Mouse (Mus musculus) intestine, postnatal 0 days (tissue): ENCODE results near the gene Prickle2. TPM values are rescaled to one million over a fixed set of nuclear protein-coding genes. Genes with fewer than 3 reads are reported as not detected.

Experiments
- ATAC-seq: fragments of 200-750 bp; cut with Nextera tagmentation; 2 replicates; pipeline ENCODE4 v1.8.0; 2017; ENCODE audit warnings: mild to moderate bottlenecking, moderate TSS enrichment, moderate library complexity
- H3K27ac ChIP-seq: fragments of 300-500 bp; sonication (generic); 2 replicates; pipeline ENCODE4 v1.5.1; 2014; ENCODE audit warnings: mild to moderate bottlenecking, low read depth, low read length, moderate library complexity
- H3K27me3 ChIP-seq: fragments of 300-500 bp; sonication (generic); replicated peaks from 2 replicates; pipeline ENCODE4 v1.6.1; 2014; ENCODE audit warnings: low read length, mixed read lengths; ENCODE audit not compliant: control insufficient read depth, insufficient read depth
- H3K36me3 ChIP-seq: fragments of 300-500 bp; sonication (generic); 2 replicates; pipeline ENCODE4 v1.6.1; 2014; ENCODE audit warnings: mild to moderate bottlenecking, moderate library complexity; ENCODE audit not compliant: control insufficient read depth, insufficient read depth
- H3K4me1 ChIP-seq: fragments of 300-500 bp; sonication (generic); replicated peaks from 2 replicates; pipeline ENCODE4 v1.6.1; 2014; ENCODE audit warnings: antibody characterized with exemption, low read length, mixed read lengths; ENCODE audit not compliant: control insufficient read depth, insufficient read depth
- H3K4me2 ChIP-seq: fragments of 300-500 bp; sonication (generic); replicated peaks from 2 replicates; pipeline ENCODE4 v1.6.1; 2014; ENCODE audit warnings: low read depth, mild to moderate bottlenecking, moderate library complexity
- H3K4me3 ChIP-seq: fragments of 300-500 bp; sonication (generic); 2 replicates; pipeline ENCODE4 v1.5.1; 2014; ENCODE audit warnings: low read depth, low read length
- H3K9ac ChIP-seq: fragments of 300-500 bp; sonication (generic); 2 replicates; pipeline ENCODE4 v1.6.1; 2014; ENCODE audit warnings: mild to moderate bottlenecking, low read depth, low read length
- H3K9me3 ChIP-seq: fragments of 300-500 bp; sonication (generic); 2 replicates; pipeline ENCODE4 v1.6.1; 2016; ENCODE audit warnings: mixed run types; ENCODE audit not compliant: control insufficient read depth
- CTCF ChIP-seq: sonication (generic); IDR thresholded peaks from 2 replicates; pipeline ENCODE4 v1.5.1; 2016; ENCODE audit warnings: low read depth, mild to moderate bottlenecking, control low read depth, antibody characterized with exemption, moderate library complexity
- whole genome bisulfite sequencing: fragments of 180-500 bp; shearing (Covaris S2); extraction: QIAGEN DNeasy Blood & Tissue Kit; methylation state at CpG from one replicate; pipeline ENCODE4 v1.1.7; 2014; 5-methylcytosine and 5-hydroxymethylcytosine counted together
- polyA plus RNA-seq: library from polyadenylated mRNA; unstranded; fragments of >200 nt; fragmentation: Nextera tagmentation; extraction: Ambion mirVana; gene quantifications from 2 replicates; pipeline ENCODE4 v1.2.1, GENCODE M21; 2015

Gene Prickle2
- polyA plus RNA-seq, result 1.7 and 2.0 TPM in 2 replicates

- peak; percentile 78 for ATAC-seq
- peak within 1 kb of the TSS; percentile 97 for H3K4me2 ChIP-seq
- peak; percentile 32 for TF ChIP-seq CTCF
Observed at GRCm38 (mm10) chr6:92706145-92706466, at the start of gene Prickle2. Gene Prickle2, minus strand, starts transcription at chr6:92706155.

GRCm38 (mm10) chr6:92752737-92753136 is 46.8 kb upstream of the Prickle2 start:
- WGBS, result 77% methylated on average over 2 of the region's 2 CpGs
- H3K27ac ChIP-seq, result no peak overlapping the region
- no peak for ATAC-seq
- no peak overlapping the region for H3K9ac ChIP-seq
- no peak overlapping the region for H3K4me2 ChIP-seq
- TF ChIP-seq CTCF, result no peak
- no peaks in the 10 kb centered on the region for H3K9me3 ChIP-seq
- H3K36me3 ChIP-seq, result no peaks in the 10 kb centered on the region
- H3K4me1 ChIP-seq, result no peaks in the 10 kb centered on the region
- no peak overlapping the region for H3K4me3 ChIP-seq
- H3K27me3 ChIP-seq, result no peaks in the 10 kb centered on the region

More at GRCm38 (mm10) chr6:92706145-92706466, at the start of gene Prickle2:
- no peaks in the 10 kb centered on the region for H3K36me3 ChIP-seq
- no peaks in the 10 kb centered on the region for H3K4me1 ChIP-seq
- 1% methylated on average over 14 of the region's 24 CpGs for WGBS
- H3K27me3 ChIP-seq, result no peaks in the 10 kb centered on the region; the same call in 1 of the 2 replicates
- H3K4me3 ChIP-seq, result peak within 1 kb of the TSS; percentile 68
- no peak within 1 kb of the TSS for H3K27ac ChIP-seq
- no peaks in the 10 kb centered on the region for H3K9me3 ChIP-seq
- peak within 1 kb of the TSS; percentile 32 for H3K9ac ChIP-seq

GRCm38 (mm10) chr6:92749420-92749819 is 43.5 kb upstream of the Prickle2 start:
- no peaks in the 10 kb centered on the region for H3K27me3 ChIP-seq
- H3K9ac ChIP-seq, result no peak overlapping the region
- H3K4me3 ChIP-seq, result no peak overlapping the region
- no peak overlapping the region for H3K4me2 ChIP-seq
- H3K9me3 ChIP-seq, result no peaks in the 10 kb centered on the region
- WGBS, result 70% methylated on average over 4 of the region's 4 CpGs
- H3K27ac ChIP-seq, result no peak overlapping the region
- H3K4me1 ChIP-seq, result no peaks in the 10 kb centered on the region
- TF ChIP-seq CTCF, result no peak
- H3K36me3 ChIP-seq, result no peaks in the 10 kb centered on the region
- ATAC-seq, result no peak

- Histone ChIP-seq H3K27me3 (no peaks in the 10 kb centered on the region), H3K27ac (no peak overlapping the region), H3K4me3 (no peak overlapping the region), H3K36me3 (no peaks in the 10 kb centered on the region), H3K4me2 (no peak overlapping the region), H3K9ac (no peak overlapping the region), H3K4me1 (no peaks in the 10 kb centered on the region), H3K9me3 (no peaks in the 10 kb centered on the region)
- WGBS, result 10% methylated on average over 11 of the region's 11 CpGs
- peak; percentile 74 for TF ChIP-seq CTCF
- ATAC-seq, result no peak
Observed at GRCm38 (mm10) chr6:92743605-92744004, 37.6 kb upstream of the Prickle2 start.

- no peak for ATAC-seq
- H3K4me2 ChIP-seq, result no peak overlapping the region
- no peaks in the 10 kb centered on the region for H3K4me1 ChIP-seq
- no peaks in the 10 kb centered on the region for H3K27me3 ChIP-seq
- H3K9me3 ChIP-seq, result no peaks in the 10 kb centered on the region
- 85% methylated on average over 1 of the region's 1 CpGs for WGBS
- no peak overlapping the region for H3K27ac ChIP-seq
- no peak for TF ChIP-seq CTCF
- H3K36me3 ChIP-seq, result no peaks in the 10 kb centered on the region
- no peak overlapping the region for H3K9ac ChIP-seq
- no peak overlapping the region for H3K4me3 ChIP-seq
Observed at GRCm38 (mm10) chr6:92737116-92737515, 31.2 kb upstream of the Prickle2 start.

GRCm38 (mm10) chr6:92733651-92734050 is 27.7 kb upstream of the Prickle2 start:
- H3K4me2 ChIP-seq, result no peak overlapping the region
- no peak for ATAC-seq
- H3K4me3 ChIP-seq, result no peak overlapping the region
- H3K4me1 ChIP-seq, result no peaks in the 10 kb centered on the region
- TF ChIP-seq CTCF, result no peak
- no peaks in the 10 kb centered on the region for H3K27me3 ChIP-seq
- H3K9me3 ChIP-seq, result no peaks in the 10 kb centered on the region
- H3K36me3 ChIP-seq, result no peaks in the 10 kb centered on the region
- no peak overlapping the region for H3K27ac ChIP-seq
- H3K9ac ChIP-seq, result no peak overlapping the region

GRCm38 (mm10) chr6:92728514-92728913 is 22.6 kb upstream of the Prickle2 start:
- H3K27ac ChIP-seq, result no peak overlapping the region
- H3K36me3 ChIP-seq, result no peaks in the 10 kb centered on the region
- no peaks in the 10 kb centered on the region for H3K27me3 ChIP-seq
- no peak overlapping the region for H3K4me2 ChIP-seq
- H3K4me3 ChIP-seq, result no peak overlapping the region
- WGBS, result 44% methylated on average over 7 of the region's 7 CpGs
- no peak for ATAC-seq
- H3K9ac ChIP-seq, result no peak overlapping the region
- no peak for TF ChIP-seq CTCF
- H3K4me1 ChIP-seq, result peaks cover 4% of the 10 kb centered on the region; the same call in 1 of the 2 replicates
- H3K9me3 ChIP-seq, result no peaks in the 10 kb centered on the region
